Mouse (Mus musculus) stomach, embryonic 14.5 days (tissue): ENCODE data around the gene Cdh23. TPM values are rescaled to one million over a fixed set of nuclear protein-coding genes. Genes with fewer than 3 reads are reported as not detected.

Experiments used
- ATAC-seq: fragments of 200-750 bp; cut with Nextera tagmentation; 2 replicates; pipeline ENCODE4 v1.8.0; 2017; ENCODE audit warnings: low read depth, moderate TSS enrichment; ENCODE audit not compliant: insufficient number of reproducible peaks, insufficient read depth, low FRiP score
- H3K27ac ChIP-seq: fragments of 300-500 bp; sonication (generic); 2 replicates; pipeline ENCODE4 v1.5.1; 2014; ENCODE audit warnings: mild to moderate bottlenecking, low read length, moderate library complexity, mixed read lengths
- H3K27me3 ChIP-seq: fragments of 300-500 bp; sonication (generic); 2 replicates; pipeline ENCODE4 v1.6.1; 2014; ENCODE audit warnings: low read length, control low read depth, mixed read lengths; ENCODE audit not compliant: control insufficient read depth, insufficient read depth
- H3K36me3 ChIP-seq: fragments of 300-500 bp; sonication (generic); 2 replicates; pipeline ENCODE4 v1.6.1; 2014; ENCODE audit warnings: mild to moderate bottlenecking, control low read depth, low read length, moderate library complexity, mixed read lengths; ENCODE audit not compliant: control insufficient read depth, insufficient read depth
- H3K4me1 ChIP-seq: fragments of 300-500 bp; sonication (generic); 2 replicates; pipeline ENCODE4 v1.6.1; 2014; ENCODE audit warnings: low read length, control low read depth, mixed read lengths; ENCODE audit not compliant: control insufficient read depth, insufficient read depth
- H3K4me2 ChIP-seq: fragments of 300-500 bp; sonication (generic); replicated peaks from 2 replicates; pipeline ENCODE4 v1.6.1; 2014; ENCODE audit warnings: low read depth, low read length, control low read depth
- H3K4me3 ChIP-seq: fragments of 300-500 bp; sonication (generic); 2 replicates; pipeline ENCODE4 v1.5.1; 2014; ENCODE audit warnings: low read depth, low read length, control low read depth
- H3K9ac ChIP-seq: fragments of 300-500 bp; sonication (generic); replicated peaks from 2 replicates; pipeline ENCODE4 v1.6.1; 2014; ENCODE audit warnings: low read depth, mild to moderate bottlenecking, control low read depth, low read length, moderate library complexity, mixed read lengths
- H3K9me3 ChIP-seq: fragments of 300-500 bp; sonication (generic); 2 replicates; pipeline ENCODE4 v1.6.1; 2016; ENCODE audit warnings: low read depth, low read length, control low read depth; ENCODE audit not compliant: control insufficient read depth
- WGBS: fragments of 180-500 bp; shearing (Covaris S2); extraction: QIAGEN DNeasy Blood & Tissue Kit; methylation state at CpG from one replicate; pipeline ENCODE4 v1.1.7; 2014; 5-methylcytosine and 5-hydroxymethylcytosine counted together
- polyA plus RNA-seq: library from polyadenylated mRNA; unstranded; fragments of >200 nt; fragmentation: Nextera tagmentation; extraction: Ambion mirVana; gene quantifications from 2 replicates; pipeline ENCODE4 v1.2.1, GENCODE M21; 2014

The Cdh23 gene
- polyA plus RNA-seq, 1 experiment from 2014 or later: 0.71 TPM

GRCm38 (mm10) chr10:60491538-60491937, 204.8 kb downstream of the Cdh23 start:
- no peaks in the 10 kb centered on the region for H3K4me1 ChIP-seq
- no peaks in the 10 kb centered on the region for H3K36me3 ChIP-seq
- H3K9ac ChIP-seq: no peak overlapping the region
- no peak overlapping the region for H3K4me3 ChIP-seq
- ATAC-seq: no peak
- no peak overlapping the region for H3K27ac ChIP-seq
- H3K9me3 ChIP-seq: no peaks in the 10 kb centered on the region
- WGBS: 51% methylated on average over 2 of the region's 2 CpGs
- no peaks in the 10 kb centered on the region for H3K27me3 ChIP-seq
- H3K4me2 ChIP-seq: no peak overlapping the region

GRCm38 (mm10) chr10:60481381-60481780, 214.9 kb downstream of the Cdh23 start:
- H3K27me3 ChIP-seq: no peaks in the 10 kb centered on the region
- H3K4me1 ChIP-seq: no peaks in the 10 kb centered on the region
- H3K36me3 ChIP-seq: no peaks in the 10 kb centered on the region
- H3K4me2 ChIP-seq: no peak overlapping the region
- no peaks in the 10 kb centered on the region; the same call in 1 of the 2 replicates for H3K9me3 ChIP-seq
- no peak overlapping the region for H3K27ac ChIP-seq
- 89% methylated on average over 6 of the region's 6 CpGs for WGBS
- no peak overlapping the region for H3K4me3 ChIP-seq
- ATAC-seq: no peak
- no peak overlapping the region for H3K9ac ChIP-seq

- Histone ChIP-seq H3K9ac (no peak overlapping the region), H3K4me1 (no peaks in the 10 kb centered on the region), H3K36me3 (no peaks in the 10 kb centered on the region), H3K4me2 (no peak overlapping the region), H3K27me3 (no peaks in the 10 kb centered on the region), H3K27ac (no peak overlapping the region), H3K9me3 (no peaks in the 10 kb centered on the region), H3K4me3 (no peak overlapping the region)
- WGBS: 68% methylated on average over 5 of the region's 5 CpGs
- ATAC-seq: no peak
Observed at GRCm38 (mm10) chr10:60474549-60474948, 221.7 kb downstream of the Cdh23 start.

- H3K4me1 ChIP-seq: no peaks in the 10 kb centered on the region
- H3K4me3 ChIP-seq: no peak overlapping the region
- H3K36me3 ChIP-seq: no peaks in the 10 kb centered on the region
- H3K9me3 ChIP-seq: no peaks in the 10 kb centered on the region
- WGBS: 67% methylated on average over 9 of the region's 9 CpGs
- no peak for ATAC-seq
- no peak overlapping the region for H3K4me2 ChIP-seq
- H3K27ac ChIP-seq: no peak overlapping the region
- H3K27me3 ChIP-seq: no peaks in the 10 kb centered on the region
- H3K9ac ChIP-seq: no peak overlapping the region
Observed at GRCm38 (mm10) chr10:60473782-60474322, 222.4 kb downstream of the Cdh23 start.

- H3K27me3 ChIP-seq: no peaks in the 10 kb centered on the region
- 53% methylated on average over 4 of the region's 4 CpGs for WGBS
- no peak overlapping the region for H3K9ac ChIP-seq
- H3K36me3 ChIP-seq: no peaks in the 10 kb centered on the region
- no peak overlapping the region for H3K4me3 ChIP-seq
- no peak for ATAC-seq
- H3K4me1 ChIP-seq: no peaks in the 10 kb centered on the region
- H3K27ac ChIP-seq: no peak overlapping the region
- no peak overlapping the region for H3K4me2 ChIP-seq
- no peaks in the 10 kb centered on the region for H3K9me3 ChIP-seq
Observed at GRCm38 (mm10) chr10:60467752-60468151, 228.5 kb downstream of the Cdh23 start.

- Histone ChIP-seq H3K9me3 (no peaks in the 10 kb centered on the region), H3K27ac (no peak overlapping the region), H3K4me2 (no peak overlapping the region), H3K27me3 (no peaks in the 10 kb centered on the region), H3K4me3 (no peak overlapping the region), H3K36me3 (no peaks in the 10 kb centered on the region), H3K9ac (no peak overlapping the region), H3K4me1 (no peaks in the 10 kb centered on the region)
- ATAC-seq: no peak
- WGBS: 51% methylated on average over 13 of the region's 13 CpGs
Observed at GRCm38 (mm10) chr10:60463953-60464647, 232.2 kb downstream of the Cdh23 start.

- H3K4me2 ChIP-seq: no peak overlapping the region
- H3K36me3 ChIP-seq: no peaks in the 10 kb centered on the region
- no peaks in the 10 kb centered on the region for H3K9me3 ChIP-seq
- H3K4me3 ChIP-seq: no peak overlapping the region
- no peak overlapping the region for H3K27ac ChIP-seq
- H3K4me1 ChIP-seq: no peaks in the 10 kb centered on the region
- WGBS: 23% methylated on average over 8 of the region's 8 CpGs
- H3K9ac ChIP-seq: no peak overlapping the region
- ATAC-seq: no peak
- no peaks in the 10 kb centered on the region for H3K27me3 ChIP-seq
Observed at GRCm38 (mm10) chr10:60456662-60457397, 239.5 kb downstream of the Cdh23 start.

- H3K4me3 ChIP-seq: no peak overlapping the region
- WGBS: 51% methylated on average over 7 of the region's 8 CpGs
- ATAC-seq: no peak
- no peaks in the 10 kb centered on the region for H3K9me3 ChIP-seq
- H3K4me2 ChIP-seq: no peak overlapping the region
- no peaks in the 10 kb centered on the region for H3K4me1 ChIP-seq
- H3K36me3 ChIP-seq: no peaks in the 10 kb centered on the region
- H3K27me3 ChIP-seq: no peaks in the 10 kb centered on the region
- H3K9ac ChIP-seq: no peak overlapping the region
- H3K27ac ChIP-seq: no peak overlapping the region
Observed at GRCm38 (mm10) chr10:60455193-60455592, 241.1 kb downstream of the Cdh23 start.
